In genomic region chr11:101069391-101070188, GRCm38 (mm10) we compare ENCODE assay signal across 8 mouse cellular contexts. TPM values are rescaled to one million over a fixed set of nuclear protein-coding genes. Genes with fewer than 3 reads are reported as not detected.
DNase-seq lines count a peak whose midpoint lies in the region; ATAC-seq lines count a peak whose summit lies in the region.

Gene Naglu (plus strand): TSS chr11:101070012.

- DNase-seq in adrenal gland, adult 8-10 months: peak; percentile 96
- DNase-seq in embryo, embryonic 11.5 days (ENCODE audit: low read depth, low spot score): peak; percentile 79
- peak; percentile 92 to 96 for DNase-seq in gastrocnemius, postnatal 36 days
- peak; percentile 96 for DNase-seq in left cerebral cortex, postnatal 14 days (ENCODE audit: low spot score in 2 of 2)
- DNase-seq in right cerebral cortex, postnatal 14 days: peak; percentile 96
- DNase-seq in urinary bladder, postnatal 25 days (ENCODE audit: low spot score): peak; percentile 93

- no peaks in the 10 kb centered on the region for H3K9me3 ChIP-seq in intestine, embryonic 15.5 days

- peak within 1 kb of the TSS; percentile 99 for H3K4me2 ChIP-seq in intestine, embryonic 15.5 days (replicated peaks)

- peaks cover 19% of the 10 kb centered on the region; the same call in 1 of the 2 replicates for H3K4me1 ChIP-seq in intestine, embryonic 15.5 days (replicated peaks)

- peak within 1 kb of the TSS; percentile 77 for H3K4me3 ChIP-seq in intestine, embryonic 15.5 days (replicated peaks)

- no peaks in the 10 kb centered on the region for H3K36me3 ChIP-seq in intestine, embryonic 15.5 days

- no peak within 1 kb of the TSS for H3K27ac ChIP-seq in intestine, embryonic 15.5 days

- H3K27me3 ChIP-seq in intestine, embryonic 15.5 days (replicated peaks): no peaks in the 10 kb centered on the region; the same call in 1 of the 2 replicates

- 5% methylated on average over 35 of the region's 35 CpGs for WGBS in intestine, embryonic 15.5 days

- intact Hi-C loops in gastrocnemius, postnatal 36 days (cut with DNase I): loop anchor here (10.0 kb wide), 1 partner anchor 325 kb away; no protein-coding TSS in a partner anchor
- intact Hi-C loops in left cerebral cortex, postnatal 14 days (cut with DNase I): no loop called here

- H3K9ac ChIP-seq in intestine, embryonic 15.5 days: peak within 1 kb of the TSS; percentile 82

- peak; percentile 92 for ATAC-seq in intestine, embryonic 15.5 days
- ATAC-seq in megakaryocyte-erythroid progenitor cell, adult 5-6 weeks (replicated peaks; ENCODE audit: low FRiP score, low TSS enrichment, poor library complexity, severe bottlenecking): peak; percentile 89

RNA-seq across cellular contexts. Expression of gene Naglu, which starts in this region (rescaled TPM):
- 10 to 100 TPM; 45.3 to 51.8 (median 49.6) TPM for total RNA-seq in adrenal gland, adult 8-10 months (2022)
- total RNA-seq in gastrocnemius, postnatal 36 days (2021): 1 to 10 TPM; 3.2 to 3.5 TPM
- 14.9 and 16.4 TPM in 2 replicates for polyA plus RNA-seq in intestine, embryonic 15.5 days (2015; fragmentation: Nextera tagmentation; extraction: Ambion mirVana)
- 10 to 100 TPM in 1 of 2 experiments, 1 to 10 TPM in 1; 7.3 to 11.9 TPM for total RNA-seq in left cerebral cortex, postnatal 14 days (2021)
- 1.5 and 4.3 TPM in 2 replicates for total RNA-seq in megakaryocyte-erythroid progenitor cell, adult 5-6 weeks (2014; fragmentation: Nextera tagmentation)
- total RNA-seq in megakaryocyte-erythroid progenitor cell, adult 5-6 weeks (2017): 3.1 and 4.5 TPM in 2 replicates
